Mouse (Mus musculus): ENCODE measurements around the gene Hnf4a.

DNA sequence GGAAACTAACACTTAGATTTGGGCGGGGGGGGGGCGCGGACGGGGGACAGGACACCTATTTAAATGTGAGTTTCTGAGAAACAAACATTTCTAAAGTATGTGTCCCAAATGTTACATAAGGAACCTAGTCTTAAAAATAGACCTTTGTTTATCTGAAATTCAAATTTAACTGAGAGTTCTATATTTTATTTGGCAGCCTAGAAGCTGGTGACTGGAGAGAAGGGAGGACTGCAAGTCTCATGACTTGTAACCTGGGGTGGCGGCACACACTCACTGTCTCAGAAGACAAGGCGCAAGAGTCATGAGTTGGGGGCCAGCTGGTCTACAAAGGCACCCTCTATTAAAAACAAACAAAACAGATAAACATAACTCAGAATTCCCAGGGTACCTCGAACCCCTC lies 94.5 kb downstream of the Hnf4a start:
- TF ChIP-seq TAL1 (conservative IDR thresholded peaks at IDR 0.05; ENCODE audit: low read depth, low read length) (no peak), CTCF (IDR thresholded peaks at IDR 0.05; ENCODE audit: low read depth, low read length) (no peak), POLR2AphosphoS5 (IDR thresholded peaks at IDR 0.05; ENCODE audit: insufficient replicate concordance, low read depth, low read length) (no peak)
